Mouse (Mus musculus) heart, postnatal 0 days (tissue): ENCODE measurements around the gene Usp21. TPM values are rescaled to one million over a fixed set of nuclear protein-coding genes. Genes with fewer than 3 reads are reported as not detected.

ENCODE experiments used
- ATAC-seq: fragments of 200-750 bp; cut with Nextera tagmentation; 2 replicates; pipeline ENCODE4 v1.8.0; 2017; ENCODE audit warnings: low read depth, moderate number of reproducible peaks, moderate library complexity; ENCODE audit not compliant: insufficient read depth
- DNase-seq: peaks from one replicate; pipeline ENCODE4 v3.0.0-alpha.2; 2016; ENCODE audit warnings: low spot score
- H3K27ac ChIP-seq: fragments of 300-500 bp; sonication (generic); 2 replicates; pipeline ENCODE4 v1.5.1; 2014; ENCODE audit warnings: low read depth, mild to moderate bottlenecking
- H3K27me3 ChIP-seq: fragments of 300-500 bp; sonication (generic); 2 replicates; pipeline ENCODE4 v1.6.1; 2014; ENCODE audit warnings: low read length, mixed read lengths; ENCODE audit not compliant: control insufficient read depth, insufficient read depth
- H3K36me3 ChIP-seq: fragments of 300-500 bp; sonication (generic); replicated peaks from 2 replicates; pipeline ENCODE4 v1.6.1; 2014; ENCODE audit warnings: low read length, mixed read lengths; ENCODE audit not compliant: control insufficient read depth, insufficient read depth
- H3K4me1 ChIP-seq: fragments of 300-500 bp; sonication (generic); 2 replicates; pipeline ENCODE4 v1.6.1; 2014; ENCODE audit warnings: antibody characterized with exemption; ENCODE audit not compliant: control insufficient read depth, insufficient read depth
- H3K4me2 ChIP-seq: fragments of 300-500 bp; sonication (generic); 2 replicates; pipeline ENCODE4 v1.6.1; 2014; ENCODE audit warnings: low read depth, mild to moderate bottlenecking, low read length, moderate library complexity
- H3K4me3 ChIP-seq: fragments of 300-500 bp; sonication (generic); 2 replicates; pipeline ENCODE4 v1.5.1; 2014; ENCODE audit warnings: low read depth, low read length
- H3K9ac ChIP-seq: fragments of 300-500 bp; sonication (generic); replicated peaks from 2 replicates; pipeline ENCODE4 v1.6.1; 2014; ENCODE audit warnings: low read depth, low read length, mixed read lengths
- H3K9me3 ChIP-seq: fragments of 300-500 bp; sonication (generic); replicated peaks from 2 replicates; pipeline ENCODE4 v1.6.1; 2016; ENCODE audit warnings: low read length; ENCODE audit not compliant: control insufficient read depth
- CTCF ChIP-seq: IDR thresholded peaks from 2 replicates; pipeline ENCODE4 v1.5.1; 2016; ENCODE audit warnings: antibody characterized with exemption, control low read depth, low read depth
- EP300 ChIP-seq: IDR thresholded peaks from 2 replicates; pipeline ENCODE4 v1.6.1; 2016; ENCODE audit warnings: antibody characterized with exemption, low read depth
- WGBS: fragments of 180-500 bp; shearing (Covaris S2); extraction: QIAGEN DNeasy Blood & Tissue Kit; methylation state at CpG from one replicate; pipeline ENCODE4 v1.1.7; 2014; 5-methylcytosine and 5-hydroxymethylcytosine counted together
- polyA plus RNA-seq: library from polyadenylated mRNA; unstranded; fragments of >200 nt; fragmentation: Nextera tagmentation; extraction: Ambion mirVana; gene quantifications from 2 replicates; pipeline ENCODE4 v1.2.1, GENCODE M21; 2015
- total RNA-seq: library from RNA; depleted of rRNA; stranded (reverse); fragments of >200 nt; gene quantifications from 2 replicates; pipeline ENCODE4 v1.2.3, GENCODE M21; 2014; ENCODE audit warnings: low replicate concordance

Usp21 gene
- total and polyA plus RNA-seq, 2 experiments from 2014 or later = 27.3 to 30.6 TPM

DNA sequence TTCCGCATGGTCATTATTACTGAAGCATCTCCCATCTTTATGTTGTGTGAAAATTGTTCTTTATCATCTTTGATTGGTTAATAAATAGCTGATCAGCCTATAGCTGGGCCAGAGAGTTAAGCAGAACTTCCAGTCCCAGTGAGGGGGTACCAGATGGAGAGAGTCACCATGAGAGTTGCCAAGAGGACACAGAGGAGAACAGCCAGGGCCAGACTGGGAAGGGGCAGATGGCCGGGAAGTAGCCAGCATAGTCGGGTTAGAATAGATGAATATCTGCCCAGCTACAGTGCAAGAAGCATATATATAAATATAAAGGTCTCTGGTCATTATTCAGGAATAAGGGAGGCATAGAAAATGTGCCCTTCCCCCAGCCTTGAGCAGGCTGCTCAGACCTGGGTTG is 10.4 kb upstream of the Usp21 start:
- ATAC-seq = no peak
- 56% methylated on average over 3 of the region's 3 CpGs for WGBS

DNA sequence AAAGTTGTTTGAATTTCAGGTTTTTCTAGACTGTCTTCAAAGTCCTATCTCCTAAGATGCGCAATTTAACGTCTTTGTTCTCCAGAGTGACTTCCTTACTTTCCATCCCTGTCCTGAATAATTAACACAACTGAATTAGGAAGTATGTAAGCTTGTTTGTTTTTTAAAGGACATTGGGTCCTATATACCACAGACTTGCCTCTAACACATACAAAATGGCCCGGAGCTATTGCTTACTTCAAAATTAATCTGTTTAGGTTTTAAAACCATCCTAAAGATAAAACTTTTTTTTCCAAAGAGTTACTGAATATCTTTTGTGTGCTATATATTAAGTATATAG is 7.2 kb upstream of the Usp21 start:
- Histone ChIP-seq H3K4me1 (peaks cover 9% of the 10 kb centered on the region), H3K4me3 (peak overlapping the region; percentile 67), H3K9ac (peak overlapping the region; percentile 76), H3K36me3 (peaks cover under 1% of the 10 kb centered on the region; the same call in 1 of the 2 replicates), H3K4me2 (peak overlapping the region; percentile 62), H3K9me3 (no peaks in the 10 kb centered on the region), H3K27me3 (0 out of 2 replicates have a peak, but pooled peaks cover 7% of the 10 kb centered on the region), H3K27ac (peak overlapping the region; percentile 89)
- TF ChIP-seq EP300 (no peak), CTCF (no peak)
- 8% methylated on average over 3 of the region's 3 CpGs for WGBS
- DNase-seq (no peak), ATAC-seq (no peak)

More for the DNA sequence above, 10.4 kb upstream of the Usp21 start:
- Histone ChIP-seq H3K4me1 (peaks cover 8% of the 10 kb centered on the region), H3K36me3 (no peaks in the 10 kb centered on the region), H3K4me2 (no peak overlapping the region), H3K9ac (no peak overlapping the region), H3K9me3 (no peaks in the 10 kb centered on the region), H3K27me3 (0 out of 2 replicates have a peak, but pooled peaks cover 7% of the 10 kb centered on the region), H3K27ac (no peak overlapping the region), H3K4me3 (no peak overlapping the region)
- DNase-seq = no peak
- TF ChIP-seq EP300 = no peak
- TF ChIP-seq CTCF = no peak

DNA sequence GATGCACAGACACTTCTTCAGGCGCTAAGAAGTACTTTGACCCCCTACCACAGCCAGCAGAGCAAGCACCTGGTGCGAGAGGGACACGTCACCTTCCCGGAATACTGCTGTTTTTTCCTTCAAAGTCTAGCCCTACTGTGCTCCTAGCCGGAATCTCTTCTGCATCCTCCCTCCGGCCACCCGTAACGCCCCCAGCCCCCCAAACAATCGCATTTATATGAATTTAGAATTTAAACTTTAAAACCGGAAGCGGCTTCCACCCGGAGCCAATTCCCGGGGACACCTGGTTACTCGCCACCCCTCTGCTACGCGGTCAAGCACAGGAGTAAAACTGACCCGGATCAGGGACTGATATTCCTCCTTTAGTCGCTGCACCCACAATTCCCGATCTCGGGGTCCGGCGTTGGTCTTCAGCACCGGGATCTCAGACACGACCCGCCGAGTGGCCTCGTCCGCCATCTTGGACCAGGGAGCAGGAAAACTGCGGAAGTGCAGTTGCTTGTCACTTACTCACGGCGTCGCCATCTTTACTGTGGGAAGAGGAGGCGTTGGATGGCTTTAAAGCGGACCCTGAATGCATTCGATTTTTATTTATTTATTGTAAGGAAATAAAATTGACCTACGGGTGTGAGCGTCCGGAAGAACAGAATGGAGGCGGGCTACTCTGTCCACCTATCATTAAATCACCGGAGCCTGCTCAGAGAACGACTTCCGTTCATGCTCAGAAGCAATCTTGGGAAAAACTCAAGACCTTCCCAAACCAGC is 6.7 kb upstream of the Usp21 start, which contains the start of gene Ufc1:
Gene Ufc1 (minus strand): TSS at position 727 of the 765 bp plus-strand sequence.
- under 1% methylated on average over 42 of the region's 42 CpGs for WGBS
- peak within 1 kb of the TSS; percentile 69 for H3K4me2 ChIP-seq
- TF ChIP-seq EP300 (0 out of 2 replicates have a peak, but pooled peaks have one; percentile 47), CTCF (no peak)
- peaks cover 6% of the 10 kb centered on the region for H3K36me3 ChIP-seq
- peaks cover 9% of the 10 kb centered on the region for H3K4me1 ChIP-seq
- H3K4me3 ChIP-seq = peak within 1 kb of the TSS; percentile 67
- no peaks in the 10 kb centered on the region for H3K9me3 ChIP-seq
- H3K27me3 ChIP-seq = 0 out of 2 replicates have a peak, but pooled peaks cover 7% of the 10 kb centered on the region
- ATAC-seq = peak; percentile 74
- H3K9ac ChIP-seq = peak within 1 kb of the TSS; percentile 76
- H3K27ac ChIP-seq = peak within 1 kb of the TSS; percentile 89
- DNase-seq = peak; percentile 92

DNA sequence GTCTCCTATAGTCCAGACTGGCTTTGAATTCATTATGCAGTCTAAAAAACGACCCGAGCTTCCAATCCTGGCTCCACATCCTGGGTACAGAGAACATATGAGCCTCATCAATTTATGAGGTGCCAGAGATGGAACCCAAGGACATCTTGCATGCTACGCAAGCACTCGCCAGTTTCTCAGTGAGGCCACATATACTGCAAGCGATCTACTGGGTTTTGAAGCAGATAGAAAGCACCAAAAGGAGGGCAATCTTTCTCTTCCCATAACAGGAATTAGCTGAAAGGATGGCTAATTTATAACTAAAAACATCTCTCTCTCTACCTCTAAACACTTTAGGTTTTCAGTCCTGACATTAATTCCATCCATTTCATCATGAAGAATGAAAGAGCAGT is 6.1 kb upstream of the Usp21 start:
- Histone ChIP-seq H3K4me2 (peak overlapping the region; percentile 69), H3K9me3 (no peaks in the 10 kb centered on the region), H3K27me3 (0 out of 2 replicates have a peak, but pooled peaks cover 7% of the 10 kb centered on the region), H3K4me3 (peak overlapping the region; percentile 67), H3K9ac (peak overlapping the region; percentile 76), H3K36me3 (peaks cover 12% of the 10 kb centered on the region), H3K4me1 (peaks cover 9% of the 10 kb centered on the region), H3K27ac (peak overlapping the region; percentile 89)
- ATAC-seq (no peak), DNase-seq (no peak)
- TF ChIP-seq CTCF (no peak), EP300 (no peak)
- 40% methylated on average over 5 of the region's 5 CpGs for WGBS

DNA sequence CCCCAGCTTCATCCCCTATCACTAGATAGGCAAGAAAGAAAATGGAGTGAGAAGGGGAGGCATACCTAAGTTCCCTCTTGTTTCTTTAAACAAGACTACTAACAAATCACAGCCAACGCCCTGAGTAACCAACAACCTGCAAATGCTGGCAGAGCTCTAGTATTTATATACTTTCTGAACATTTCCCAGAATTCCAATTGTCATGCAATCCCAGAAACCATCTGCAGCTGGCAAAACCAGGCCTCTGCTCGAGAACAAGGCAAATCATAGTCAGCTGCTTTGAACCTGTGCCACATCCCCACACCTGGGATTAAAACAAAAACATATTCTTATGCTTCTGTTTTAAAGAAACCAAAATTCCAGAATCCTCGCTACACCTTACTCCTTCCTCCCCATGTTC is 5.6 kb upstream of the Usp21 start:
- no peak for TF ChIP-seq CTCF
- TF ChIP-seq EP300 = no peak
- peaks cover 9% of the 10 kb centered on the region for H3K4me1 ChIP-seq
- 78% methylated on average over 3 of the region's 3 CpGs for WGBS
- 0 out of 2 replicates have a peak, but pooled peaks cover 7% of the 10 kb centered on the region for H3K27me3 ChIP-seq
- H3K4me3 ChIP-seq = no peak overlapping the region
- H3K36me3 ChIP-seq = peaks cover 16% of the 10 kb centered on the region
- DNase-seq (no peak), ATAC-seq (no peak)
- no peaks in the 10 kb centered on the region for H3K9me3 ChIP-seq
- H3K9ac ChIP-seq = no peak overlapping the region
- no peak overlapping the region for H3K27ac ChIP-seq
- H3K4me2 ChIP-seq = peak overlapping the region; percentile 69
